Mouse (Mus musculus) limb, embryonic 10.5 days (tissue): ENCODE measurements around the gene Rin1. TPM values are rescaled to one million over a fixed set of nuclear protein-coding genes. Genes with fewer than 3 reads are reported as not detected.

Experiments
- DNase-seq: peaks from one replicate; pipeline ENCODE4 v3.0.0-alpha.2; 2017; ENCODE audit warnings: low spot score
- H3K27ac ChIP-seq: fragments of 300-500 bp; sonication (generic); 2 replicates; pipeline ENCODE4 v1.5.1; 2016; ENCODE audit warnings: mild to moderate bottlenecking
- H3K27me3 ChIP-seq: fragments of 300-500 bp; sonication (generic); 2 replicates; pipeline ENCODE4 v1.6.1; 2016; ENCODE audit warnings: low read depth, mild to moderate bottlenecking; ENCODE audit not compliant: poor library complexity, severe bottlenecking
- H3K36me3 ChIP-seq: fragments of 300-500 bp; sonication (generic); 2 replicates; pipeline ENCODE4 v1.6.1; 2016; ENCODE audit warnings: mild to moderate bottlenecking, moderate library complexity
- H3K4me1 ChIP-seq: fragments of 300-500 bp; sonication (generic); 2 replicates; pipeline ENCODE4 v1.6.1; 2016
- H3K4me3 ChIP-seq: fragments of 300-500 bp; sonication (generic); 2 replicates; pipeline ENCODE4 v1.5.1; 2016; ENCODE audit warnings: mild to moderate bottlenecking, moderate library complexity
- H3K9me3 ChIP-seq: fragments of 300-500 bp; sonication (generic); replicated peaks from 2 replicates; pipeline ENCODE4 v1.6.1; 2016; ENCODE audit warnings: mild to moderate bottlenecking
- WGBS: fragments of 180-500 bp; shearing (Covaris S2); methylation state at CpG from one replicate; pipeline ENCODE4 v1.1.7; 2016; 5-methylcytosine and 5-hydroxymethylcytosine counted together
- polyA plus RNA-seq: library from polyadenylated mRNA; unstranded; fragments of >200 nt; fragmentation: Nextera tagmentation; extraction: Ambion mirVana; gene quantifications from 2 replicates; pipeline ENCODE4 v1.2.1, GENCODE M21; 2016

Rin1 gene
- polyA plus RNA-seq, 1 experiment from 2014 or later = 3.1 TPM

- 92% methylated on average over 8 of the region's 8 CpGs for WGBS
Observed at GRCm38 (mm10) chr19:5026111-5026510, 24.2 kb upstream of the Rin1 start.

DNA sequence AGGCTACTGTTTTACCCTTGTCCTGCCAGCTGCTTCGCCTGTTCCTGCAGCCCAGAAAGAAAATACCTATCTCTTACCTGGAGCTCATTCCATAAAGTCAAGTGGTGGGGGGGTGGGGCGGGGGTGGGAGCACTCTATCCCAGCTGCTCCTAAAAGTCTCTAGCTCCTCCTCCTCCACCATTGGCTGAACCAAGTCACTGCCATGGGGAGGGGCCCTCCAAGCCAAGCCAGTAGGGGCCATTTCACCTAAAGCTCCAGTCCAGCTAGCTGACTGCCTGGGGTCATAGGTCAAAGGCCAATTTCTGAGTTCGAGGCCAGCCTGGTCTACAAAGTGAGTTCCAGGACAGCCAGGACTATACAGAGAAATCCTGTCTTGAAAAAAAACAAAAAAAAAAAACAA is 17.6 kb upstream of the Rin1 start:
- Histone ChIP-seq H3K4me1 (peaks cover 8% of the 10 kb centered on the region), H3K27me3 (no peaks in the 10 kb centered on the region), H3K27ac (no peak overlapping the region), H3K36me3 (peaks cover 53% of the 10 kb centered on the region), H3K4me3 (no peak overlapping the region), H3K9me3 (no peaks in the 10 kb centered on the region)
- WGBS = 86% methylated on average over 3 of the region's 3 CpGs
- DNase-seq = no peak

More at GRCm38 (mm10) chr19:5026111-5026510, 24.2 kb upstream of the Rin1 start:
- no peaks in the 10 kb centered on the region for H3K27me3 ChIP-seq
- H3K4me1 ChIP-seq = peaks cover 12% of the 10 kb centered on the region
- peaks cover 53% of the 10 kb centered on the region for H3K36me3 ChIP-seq
- H3K9me3 ChIP-seq = no peaks in the 10 kb centered on the region
- H3K27ac ChIP-seq = no peak overlapping the region
- H3K4me3 ChIP-seq = no peak overlapping the region
- DNase-seq = no peak

DNA sequence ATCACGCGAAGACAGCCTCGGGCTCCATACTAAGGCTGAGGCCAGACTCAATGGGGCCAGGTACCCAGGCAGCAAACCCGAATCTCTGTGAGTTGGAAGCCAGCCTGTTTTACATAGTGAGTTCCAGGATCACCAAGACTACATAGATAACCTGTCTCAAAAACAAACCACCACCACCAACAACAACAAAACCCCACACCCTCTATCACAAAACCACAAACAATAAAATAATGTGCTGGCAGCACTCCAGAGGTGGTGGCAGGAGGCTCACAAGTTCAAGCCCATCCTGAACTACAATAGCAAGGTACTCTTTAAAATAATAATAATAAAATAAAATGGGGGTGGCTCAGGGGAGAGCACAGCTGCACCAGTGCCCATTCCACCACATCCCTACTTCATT is 13.7 kb upstream of the Rin1 start:
- H3K27ac ChIP-seq = no peak overlapping the region
- H3K4me1 ChIP-seq = peaks cover 35% of the 10 kb centered on the region
- no peak overlapping the region for H3K4me3 ChIP-seq
- DNase-seq = no peak
- H3K9me3 ChIP-seq = no peaks in the 10 kb centered on the region
- H3K36me3 ChIP-seq = peaks cover 14% of the 10 kb centered on the region
- 82% methylated on average over 4 of the region's 4 CpGs for WGBS
- no peaks in the 10 kb centered on the region for H3K27me3 ChIP-seq

DNA sequence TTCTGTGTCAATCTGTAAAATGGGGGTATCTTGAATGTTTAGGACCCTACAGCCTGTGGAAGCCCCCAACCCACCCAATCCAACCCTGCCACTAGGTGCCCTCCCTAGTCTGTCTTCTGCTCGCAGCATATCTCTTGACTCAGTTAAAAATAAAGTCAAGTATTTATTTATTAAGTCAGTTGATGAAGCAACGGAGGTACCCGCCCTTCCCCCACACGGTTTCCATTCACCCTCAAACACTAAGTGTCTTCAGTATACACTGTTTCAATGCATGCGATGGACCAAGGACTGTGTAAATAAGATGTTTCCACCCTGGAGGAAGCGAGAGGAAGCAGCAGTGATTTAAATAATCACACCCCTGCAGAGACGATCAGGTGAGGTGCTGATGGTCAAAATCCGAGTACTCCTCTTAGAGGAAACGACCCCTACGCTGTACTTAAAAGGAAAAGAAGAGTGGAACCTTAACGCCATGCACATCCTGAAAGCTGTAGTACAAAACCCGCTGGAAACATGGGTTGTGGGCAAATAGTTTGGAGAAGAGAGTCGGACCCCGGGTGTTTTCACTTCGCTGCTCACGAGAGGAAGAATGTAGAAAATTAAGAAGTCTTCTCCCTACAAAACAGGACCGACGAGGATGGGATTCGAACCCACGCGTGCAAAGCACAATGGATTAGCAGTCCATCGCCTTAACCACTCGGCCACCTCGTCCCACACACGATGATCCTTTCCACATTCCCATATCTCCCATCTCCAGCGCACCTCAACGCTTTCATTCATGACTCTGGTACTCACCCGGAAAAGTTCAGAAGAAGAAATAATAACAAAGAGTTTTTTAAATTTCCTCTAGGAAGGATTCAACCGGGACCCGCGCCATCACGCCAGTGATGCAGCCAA is 12.4 kb upstream of the Rin1 start:
- Histone ChIP-seq H3K4me3 (peak overlapping the region; percentile 91), H3K27me3 (no peaks in the 10 kb centered on the region), H3K27ac (peak overlapping the region; percentile 94), H3K36me3 (peaks cover 5% of the 10 kb centered on the region), H3K4me1 (peaks cover 46% of the 10 kb centered on the region), H3K9me3 (no peaks in the 10 kb centered on the region)
- 6% methylated on average over 32 of the region's 32 CpGs for WGBS
- DNase-seq = peak; percentile 91

DNA sequence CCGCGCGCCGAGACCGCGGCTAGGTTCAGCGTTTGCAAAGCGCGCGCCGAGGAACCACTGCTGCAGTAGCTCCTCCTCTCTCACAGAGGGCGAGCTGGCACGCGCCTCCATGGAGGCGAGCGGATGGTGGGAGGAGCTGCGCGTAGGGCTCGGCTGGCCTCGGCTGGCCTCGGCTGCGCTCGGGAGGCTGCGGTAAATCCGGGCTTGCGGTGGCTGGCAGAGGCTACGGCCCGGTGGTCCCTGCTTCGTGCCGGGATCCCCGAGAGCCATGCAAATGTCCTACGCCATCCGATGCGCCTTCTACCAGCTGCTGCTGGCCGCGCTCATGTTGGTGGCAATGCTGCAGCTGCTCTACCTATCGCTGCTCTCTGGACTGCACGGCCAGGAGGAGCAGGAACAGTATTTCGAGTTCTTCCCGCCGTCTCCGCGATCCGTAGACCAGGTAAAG is 11.5 kb upstream of the Rin1 start, which contains the start of the genes B4gat1 and AC124502.3:
Gene B4gat1 (plus strand): TSS at position 118 of the 448 bp plus-strand sequence.
Gene AC124502.3 (plus strand): TSS at position 183 of the 448 bp plus-strand sequence.
- Histone ChIP-seq H3K27ac (peak within 1 kb of the TSS; percentile 94), H3K4me1 (peaks cover 46% of the 10 kb centered on the region), H3K36me3 (peaks cover 7% of the 10 kb centered on the region), H3K27me3 (no peaks in the 10 kb centered on the region), H3K4me3 (peak within 1 kb of the TSS; percentile 91), H3K9me3 (no peaks in the 10 kb centered on the region)
- DNase-seq = peak; percentile 90
- 0% methylated on average over 44 of the region's 44 CpGs for WGBS

- Histone ChIP-seq H3K27ac (peak overlapping the region; percentile 94), H3K36me3 (peaks cover 14% of the 10 kb centered on the region), H3K9me3 (no peaks in the 10 kb centered on the region), H3K4me1 (peaks cover 46% of the 10 kb centered on the region), H3K4me3 (peak overlapping the region; percentile 91), H3K27me3 (no peaks in the 10 kb centered on the region)
- peak; percentile 62 for DNase-seq
- WGBS = 12% methylated on average over 41 of the region's 41 CpGs
Observed at GRCm38 (mm10) chr19:5039301-5040114, 10.8 kb upstream of the Rin1 start.

DNA sequence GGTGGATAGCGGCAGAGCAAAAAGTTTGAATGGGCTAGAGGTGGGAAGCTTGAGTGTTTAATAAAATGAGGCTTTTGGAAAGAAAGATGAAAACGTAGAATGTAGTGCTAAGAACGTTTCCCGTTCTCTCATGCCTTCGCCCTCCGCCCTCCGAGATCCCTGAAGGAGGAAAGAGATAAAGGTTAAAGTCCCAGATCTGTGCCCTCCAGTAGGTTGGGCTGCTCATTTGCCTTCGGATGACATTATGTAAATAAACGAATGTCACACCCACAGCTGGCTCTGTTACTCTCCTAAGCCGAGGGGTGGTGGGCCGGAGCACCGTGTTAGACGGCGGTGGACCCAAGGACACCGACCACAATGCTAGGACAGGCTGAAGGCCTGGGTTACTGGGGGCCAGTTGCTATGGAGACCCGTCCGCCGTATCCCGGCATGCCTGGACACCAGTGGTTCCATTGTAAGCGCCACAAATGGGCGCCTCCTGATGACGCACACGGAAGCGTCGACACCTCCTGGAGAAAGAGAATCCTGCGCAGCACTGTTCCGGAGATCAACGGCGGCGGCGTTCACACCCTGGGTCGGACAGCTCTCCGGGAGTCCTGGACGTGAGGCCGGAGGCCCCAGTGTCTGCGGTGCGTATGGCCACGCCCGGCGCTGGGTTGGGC is 9.3 kb upstream of the Rin1 start, which contains the start of gene Brms1:
Gene Brms1 (plus strand): TSS at position 493 of the 662 bp plus-strand sequence.
- Histone ChIP-seq H3K4me3 (peak within 1 kb of the TSS; percentile 91), H3K27ac (peak within 1 kb of the TSS; percentile 81), H3K9me3 (no peaks in the 10 kb centered on the region), H3K4me1 (peaks cover 46% of the 10 kb centered on the region), H3K36me3 (peaks cover 17% of the 10 kb centered on the region), H3K27me3 (no peaks in the 10 kb centered on the region)
- 10% methylated on average over 40 of the region's 40 CpGs for WGBS
- DNase-seq = peak; percentile 96

DNA sequence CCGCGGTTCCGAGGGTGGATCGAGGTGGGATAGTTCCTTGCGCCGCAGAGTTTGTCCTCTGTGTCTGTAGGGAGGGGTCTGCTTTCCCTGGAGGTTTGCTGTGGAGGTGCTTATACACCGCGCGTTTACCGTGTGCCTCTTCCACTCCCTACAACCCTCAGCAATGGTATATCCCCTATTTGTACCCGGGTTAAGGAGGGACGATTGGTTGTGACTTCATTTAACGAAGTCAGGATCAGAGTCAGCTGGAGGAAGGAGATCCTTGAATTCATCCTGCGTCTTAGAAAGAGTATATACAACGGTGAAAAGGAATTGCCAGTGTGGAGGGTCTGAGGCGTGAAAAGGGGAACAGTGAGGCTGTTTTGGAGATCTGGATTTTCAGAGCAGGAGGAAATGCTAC is 8.7 kb upstream of the Rin1 start:
- H3K9me3 ChIP-seq = no peaks in the 10 kb centered on the region
- no peak for DNase-seq
- peak overlapping the region; percentile 91 for H3K4me3 ChIP-seq
- 2% methylated on average over 16 of the region's 16 CpGs for WGBS
- peaks cover 23% of the 10 kb centered on the region for H3K36me3 ChIP-seq
- peaks cover 46% of the 10 kb centered on the region for H3K4me1 ChIP-seq
- peak overlapping the region; percentile 81 for H3K27ac ChIP-seq
- no peaks in the 10 kb centered on the region for H3K27me3 ChIP-seq

DNA sequence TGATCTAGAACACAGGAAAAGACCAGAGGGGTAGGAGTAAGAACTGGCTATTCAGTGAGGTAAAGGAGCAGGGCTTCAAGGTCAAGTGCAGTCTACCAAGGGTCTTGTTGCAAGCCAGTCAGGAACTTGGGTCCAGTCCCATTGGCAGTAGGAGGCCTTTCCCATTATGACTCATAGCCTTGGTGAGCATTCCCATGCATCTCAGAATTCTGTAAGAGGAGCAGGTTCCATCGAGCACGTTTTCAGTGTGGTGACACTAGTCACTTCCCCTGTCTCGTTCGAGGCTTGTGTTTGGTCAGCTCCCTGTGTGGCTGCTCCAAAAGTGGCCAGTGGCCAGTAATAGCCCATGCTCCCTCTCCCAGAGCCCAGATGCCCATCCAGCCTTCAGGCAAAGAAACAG is 4.8 kb upstream of the Rin1 start:
- no peak for DNase-seq
- 83% methylated on average over 4 of the region's 4 CpGs for WGBS
- Histone ChIP-seq H3K9me3 (no peaks in the 10 kb centered on the region), H3K4me3 (no peak overlapping the region), H3K27ac (no peak overlapping the region), H3K36me3 (peaks cover 58% of the 10 kb centered on the region), H3K4me1 (peaks cover 31% of the 10 kb centered on the region), H3K27me3 (peaks cover 12% of the 10 kb centered on the region)

GRCm38 (mm10) chr19:5048138-5049056 is 1.9 kb upstream of the Rin1 start:
- H3K4me3 ChIP-seq = no peak overlapping the region
- peaks cover 40% of the 10 kb centered on the region for H3K27me3 ChIP-seq
- H3K27ac ChIP-seq = no peak overlapping the region
- peaks cover 58% of the 10 kb centered on the region for H3K36me3 ChIP-seq
- no peaks in the 10 kb centered on the region for H3K9me3 ChIP-seq
- no peak for DNase-seq
- peaks cover 38% of the 10 kb centered on the region for H3K4me1 ChIP-seq
- 90% methylated on average over 14 of the region's 14 CpGs for WGBS

DNA sequence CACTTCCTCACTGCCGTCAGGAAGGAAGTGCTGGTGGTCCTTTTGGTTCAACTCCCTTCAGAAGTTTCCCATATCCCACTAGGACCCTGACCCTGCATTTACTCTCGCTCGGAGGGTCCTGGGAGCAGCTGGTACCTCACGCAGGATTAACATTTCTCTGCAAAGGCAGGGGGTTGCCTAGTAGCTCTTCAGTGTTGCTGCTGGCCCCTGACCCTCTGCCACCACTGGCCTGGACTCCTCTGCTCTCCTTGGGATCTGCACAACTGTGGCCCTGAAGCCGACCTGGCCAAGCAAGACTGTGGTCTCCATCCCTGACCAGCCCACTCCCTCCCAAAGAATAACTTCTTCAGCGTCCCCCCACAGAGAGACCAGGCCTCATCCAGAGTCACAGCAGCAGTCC is 956 bp upstream of the Rin1 start:
- Histone ChIP-seq H3K36me3 (peaks cover 50% of the 10 kb centered on the region), H3K27ac (no peak overlapping the region), H3K9me3 (no peaks in the 10 kb centered on the region), H3K27me3 (peaks cover 49% of the 10 kb centered on the region), H3K4me1 (peaks cover 38% of the 10 kb centered on the region), H3K4me3 (peak overlapping the region; percentile 41; the same call in 1 of the 2 replicates)
- no peak for DNase-seq
- WGBS = 84% methylated on average over 6 of the region's 6 CpGs
